Mouse (Mus musculus) neural tube, embryonic 12.5 days (tissue): ENCODE measurements around the gene Herc3. TPM values are rescaled to one million over a fixed set of nuclear protein-coding genes. Genes with fewer than 3 reads are reported as not detected.
"Not testable (repeated sequence)": the region's sequence is repeated elsewhere in the genome, so short reads cannot be mapped to it uniquely, and the experiment has no call there.

Experiments
- ATAC-seq: fragments of 200-750 bp; cut with Nextera tagmentation; 2 replicates; pipeline ENCODE4 v1.8.0; 2017; ENCODE audit warnings: low read depth, mild to moderate bottlenecking, moderate TSS enrichment, moderate library complexity; ENCODE audit not compliant: low FRiP score
- H3K27ac ChIP-seq: fragments of 300-500 bp; sonication (generic); 2 replicates; pipeline ENCODE4 v1.5.1; 2016
- H3K27me3 ChIP-seq: fragments of 300-500 bp; sonication (generic); replicated peaks from 2 replicates; pipeline ENCODE4 v1.6.1; 2016; ENCODE audit warnings: mild to moderate bottlenecking
- H3K36me3 ChIP-seq: fragments of 300-500 bp; sonication (generic); 2 replicates; pipeline ENCODE4 v1.6.1; 2016; ENCODE audit warnings: mild to moderate bottlenecking
- H3K4me1 ChIP-seq: fragments of 300-500 bp; sonication (generic); 2 replicates; pipeline ENCODE4 v1.6.1; 2016
- H3K4me2 ChIP-seq: fragments of 300-500 bp; sonication (generic); replicated peaks from 2 replicates; pipeline ENCODE4 v1.6.1; 2016; ENCODE audit warnings: mild to moderate bottlenecking
- H3K4me3 ChIP-seq: fragments of 300-500 bp; sonication (generic); 2 replicates; pipeline ENCODE4 v1.5.1; 2016
- H3K9ac ChIP-seq: fragments of 300-500 bp; sonication (generic); 2 replicates; pipeline ENCODE4 v1.6.1; 2016; ENCODE audit warnings: mild to moderate bottlenecking
- H3K9me3 ChIP-seq: fragments of 300-500 bp; sonication (generic); 2 replicates; pipeline ENCODE4 v1.6.1; 2016; ENCODE audit warnings: mild to moderate bottlenecking
- WGBS: fragments of 180-500 bp; shearing (Covaris S2); methylation state at CpG from one replicate; pipeline ENCODE4 v1.1.7; 2016; 5-methylcytosine and 5-hydroxymethylcytosine counted together
- polyA plus RNA-seq: library from polyadenylated mRNA; unstranded; fragments of >200 nt; fragmentation: Nextera tagmentation; extraction: Ambion mirVana; gene quantifications from 2 replicates; pipeline ENCODE4 v1.2.1, GENCODE M21; 2016

Gene Herc3
- polyA plus RNA-seq: 15.9 and 16.4 TPM in 2 replicates

DNA sequence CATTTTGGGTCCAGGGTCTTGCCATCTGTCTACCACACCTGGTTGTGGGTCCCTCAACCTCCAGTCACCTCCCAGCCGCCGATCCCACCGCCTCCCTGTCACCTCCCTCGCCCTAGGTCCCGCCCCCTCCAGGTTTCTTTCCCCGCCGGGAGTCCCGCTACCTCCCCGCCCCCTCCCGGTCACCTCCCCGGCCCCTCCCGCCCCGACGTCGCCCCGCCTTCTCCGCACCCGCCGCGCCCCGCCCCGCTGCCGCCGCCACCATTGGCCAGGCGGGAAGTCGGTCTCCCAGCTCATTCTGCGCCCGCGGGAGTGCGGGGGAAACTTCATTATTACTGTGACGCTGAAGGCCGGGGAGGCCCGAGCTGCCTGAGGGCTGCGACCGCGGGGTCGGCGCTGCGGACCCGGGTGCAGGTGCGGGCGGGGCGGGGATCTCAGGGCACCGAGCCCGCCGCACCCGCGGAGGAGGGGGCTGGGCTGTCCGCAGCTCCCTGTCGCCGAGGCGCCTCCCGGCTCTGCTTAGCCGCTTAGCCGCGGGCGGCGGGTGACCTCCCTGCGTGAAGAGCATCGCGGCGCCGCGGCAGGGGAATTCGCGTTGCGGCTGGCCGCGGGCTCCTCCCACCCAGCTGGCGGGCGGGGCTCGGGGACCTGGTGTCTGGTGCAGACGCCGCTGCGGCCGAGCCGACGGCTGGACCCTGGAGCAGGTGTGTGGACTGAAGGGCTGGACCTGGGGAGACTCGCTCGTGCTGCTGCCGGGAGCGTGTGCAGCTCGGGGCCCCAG lies at the start of gene Herc3:
TSS of gene Herc3 (plus strand) at position 234 of the 778 bp plus-strand sequence.
- Histone ChIP-seq H3K9me3 (no peaks in the 10 kb centered on the region), H3K36me3 (no peaks in the 10 kb centered on the region), H3K27ac (no peak within 1 kb of the TSS; the same call in 1 of the 2 replicates), H3K4me3 (peak within 1 kb of the TSS; percentile 76), H3K4me1 (no peaks in the 10 kb centered on the region), H3K9ac (peak within 1 kb of the TSS; percentile 72), H3K27me3 (no peaks in the 10 kb centered on the region), H3K4me2 (peak within 1 kb of the TSS; percentile 80)
- under 1% methylated on average over 80 of the region's 83 CpGs for WGBS
- peak; percentile 88 for ATAC-seq

DNA sequence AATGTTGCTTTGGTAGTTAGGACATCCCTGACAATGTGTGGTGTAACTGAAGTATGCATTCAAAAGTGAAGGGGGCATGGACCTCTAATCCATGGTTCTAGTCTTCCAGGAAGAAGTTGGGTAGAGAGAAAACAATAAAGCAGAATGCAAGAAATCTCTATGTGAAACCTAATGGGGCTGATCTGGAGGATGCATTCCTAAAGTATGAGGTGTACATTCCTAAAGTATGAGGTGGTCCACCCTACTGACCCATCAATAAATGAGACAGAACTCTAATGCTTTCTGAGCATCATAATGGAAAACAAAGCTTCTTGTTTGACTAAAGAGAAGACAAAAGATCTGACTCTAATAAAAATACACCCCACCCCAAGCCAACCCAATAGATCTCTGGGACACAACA lies 29.9 kb upstream of the Herc3 start:
- Histone ChIP-seq H3K27me3 (no peaks in the 10 kb centered on the region), H3K9me3 (no peaks in the 10 kb centered on the region), H3K4me2 (no peak overlapping the region), H3K4me3 (no peak overlapping the region), H3K36me3 (no peaks in the 10 kb centered on the region), H3K27ac (no peak overlapping the region), H3K4me1 (no peaks in the 10 kb centered on the region), H3K9ac (no peak overlapping the region)
- ATAC-seq: no peak

DNA sequence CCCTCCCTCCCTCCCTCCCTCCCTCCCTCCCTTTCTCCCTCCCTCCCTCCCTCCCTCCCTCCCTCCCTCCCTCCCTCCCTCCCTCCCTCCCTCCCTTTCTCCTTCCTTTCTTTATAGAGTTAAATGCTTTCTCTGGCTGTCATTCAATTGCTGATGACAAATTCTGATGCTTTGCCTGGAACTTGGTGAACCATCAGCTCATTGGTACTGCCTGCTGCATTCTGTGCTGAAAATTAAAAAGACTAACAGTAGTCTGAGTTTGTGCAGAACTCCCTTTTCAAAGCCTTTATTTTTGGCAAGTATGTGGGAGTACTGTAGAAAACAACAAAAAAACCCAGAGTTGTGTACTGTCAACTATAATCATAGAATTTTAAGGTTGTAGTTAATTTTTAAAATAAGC lies 16.9 kb upstream of the Herc3 start:
- no peak for ATAC-seq
- Histone ChIP-seq H3K36me3 (no peaks in the 10 kb centered on the region), H3K27ac (no peak overlapping the region)

DNA sequence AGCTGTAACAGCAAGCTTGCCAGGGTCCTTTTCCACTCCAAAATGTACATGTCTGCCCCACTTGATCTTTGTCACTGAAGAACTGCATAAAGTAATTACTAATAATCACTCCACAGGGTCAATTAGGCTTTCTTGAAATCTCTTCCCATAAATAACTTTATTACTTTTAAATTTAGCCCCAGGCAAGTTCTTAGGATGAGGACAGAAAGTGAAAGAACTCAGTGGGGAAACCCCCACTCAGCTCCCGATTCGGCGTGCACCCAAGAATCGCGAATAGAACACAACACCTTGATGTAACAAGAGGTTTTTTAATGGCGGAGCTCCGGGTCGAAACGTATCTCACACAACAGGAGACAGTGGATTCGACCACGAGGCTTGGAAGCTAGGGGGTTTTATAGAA lies 14.2 kb upstream of the Herc3 start:
- H3K4me2 ChIP-seq, H3K36me3 ChIP-seq, H3K4me3 ChIP-seq, H3K4me1 ChIP-seq, H3K27ac ChIP-seq, H3K9ac ChIP-seq, ATAC-seq, H3K9me3 ChIP-seq, H3K27me3 ChIP-seq: not testable (repeated sequence)
- 98% methylated on average over 5 of the region's 11 CpGs for WGBS

More for the DNA sequence above, 16.9 kb upstream of the Herc3 start:
- Histone ChIP-seq H3K27me3 (no peaks in the 10 kb centered on the region), H3K4me2 (no peak overlapping the region), H3K9me3 (no peaks in the 10 kb centered on the region), H3K4me1 (no peaks in the 10 kb centered on the region), H3K9ac (no peak overlapping the region), H3K4me3 (no peak overlapping the region)

DNA sequence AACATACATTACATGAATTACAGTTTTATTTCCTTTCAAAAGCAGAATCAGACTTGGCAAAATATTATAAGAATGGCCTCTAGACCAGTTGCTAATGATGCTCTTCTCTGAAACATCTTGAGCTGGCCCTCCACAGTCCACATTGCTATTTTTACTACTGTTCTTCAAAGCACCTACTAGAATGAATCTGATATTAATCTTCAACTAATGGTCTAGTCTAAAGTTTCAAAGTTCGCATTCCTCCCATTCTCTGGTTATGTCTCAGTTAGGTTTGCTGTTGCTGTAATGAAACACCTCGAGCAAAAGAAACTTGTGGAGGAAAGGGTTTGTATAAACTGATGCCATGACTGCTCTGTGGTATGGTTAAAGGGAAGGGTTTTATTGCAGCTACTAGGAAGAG lies 5.6 kb upstream of the Herc3 start:
- Histone ChIP-seq H3K27me3 (no peaks in the 10 kb centered on the region), H3K27ac (no peak overlapping the region), H3K9me3 (no peaks in the 10 kb centered on the region), H3K4me1 (no peaks in the 10 kb centered on the region), H3K9ac (no peak overlapping the region), H3K4me3 (no peak overlapping the region), H3K4me2 (no peak overlapping the region), H3K36me3 (no peaks in the 10 kb centered on the region)
- 86% methylated on average over 2 of the region's 2 CpGs for WGBS
- no peak for ATAC-seq

DNA sequence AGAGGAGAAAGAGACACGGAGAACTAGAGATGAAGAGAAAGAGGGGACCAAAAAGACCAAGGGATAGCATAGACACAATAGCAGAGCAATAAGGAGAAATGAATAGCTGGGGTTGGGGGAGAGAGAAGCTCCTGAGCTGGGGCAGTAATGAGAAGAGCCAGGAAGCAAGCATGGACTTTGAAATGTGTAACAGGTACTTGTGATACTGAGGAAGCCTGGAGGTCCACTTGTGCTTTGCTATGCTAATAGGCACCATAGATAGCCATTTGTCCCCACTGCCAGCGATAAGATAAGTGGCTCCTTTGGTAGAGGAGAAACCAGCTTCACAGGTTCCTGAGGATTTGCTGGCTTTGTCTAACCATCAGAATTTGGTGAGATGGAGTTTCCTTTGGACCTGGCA lies 5.2 kb upstream of the Herc3 start:
- Histone ChIP-seq H3K36me3 (no peaks in the 10 kb centered on the region), H3K9ac (no peak overlapping the region), H3K4me2 (no peak overlapping the region), H3K9me3 (no peaks in the 10 kb centered on the region), H3K27ac (no peak overlapping the region), H3K4me1 (no peaks in the 10 kb centered on the region), H3K4me3 (no peak overlapping the region), H3K27me3 (no peaks in the 10 kb centered on the region)
- ATAC-seq: no peak
- WGBS: 76% methylated on average over 2 of the region's 2 CpGs

DNA sequence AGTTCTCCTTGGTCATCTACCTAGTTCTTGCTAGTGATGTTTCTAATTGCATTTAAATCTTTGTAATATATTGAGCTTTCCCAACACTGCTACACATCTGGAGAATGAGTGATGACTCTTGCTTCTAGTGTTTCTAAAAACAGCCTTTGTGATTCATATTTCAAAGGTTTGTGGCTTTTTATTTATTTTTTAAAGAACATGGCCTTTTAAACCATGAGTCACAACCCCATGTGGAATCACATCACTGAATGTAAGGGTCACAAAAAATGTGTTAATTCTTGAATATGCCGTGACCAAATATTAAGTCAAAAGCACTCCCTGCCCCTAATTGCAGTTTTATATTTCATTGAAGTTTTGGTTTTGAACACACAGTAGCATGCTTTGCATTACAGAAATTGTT lies 2.7 kb upstream of the Herc3 start:
- no peaks in the 10 kb centered on the region for H3K27me3 ChIP-seq
- H3K4me2 ChIP-seq: no peak overlapping the region
- WGBS: 96% methylated on average over 1 of the region's 1 CpGs
- H3K36me3 ChIP-seq: no peaks in the 10 kb centered on the region
- no peak overlapping the region for H3K27ac ChIP-seq
- no peaks in the 10 kb centered on the region for H3K9me3 ChIP-seq
- H3K4me1 ChIP-seq: no peaks in the 10 kb centered on the region
- ATAC-seq: no peak
- no peak overlapping the region for H3K9ac ChIP-seq
- H3K4me3 ChIP-seq: no peak overlapping the region

DNA sequence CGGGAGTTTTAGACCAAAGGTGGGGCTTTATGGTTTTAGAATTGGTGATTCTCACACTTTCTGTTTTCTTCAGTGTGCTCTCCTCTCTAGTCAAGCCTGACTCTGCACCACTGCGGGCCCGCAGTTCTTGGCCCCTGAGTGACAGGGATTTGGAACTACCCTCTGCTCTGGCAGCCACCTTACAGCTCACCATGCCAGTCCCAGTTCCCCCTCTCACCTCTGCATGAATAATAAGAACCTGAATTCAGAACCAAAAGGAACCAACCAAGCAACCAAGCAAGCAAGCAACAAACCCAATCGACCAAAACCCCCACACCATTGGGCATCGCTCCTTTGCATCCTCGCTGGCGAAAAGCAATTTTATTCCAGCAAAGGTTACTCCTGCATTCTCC lies 429 bp upstream of the Herc3 start:
- Histone ChIP-seq H3K9ac (peak overlapping the region; percentile 72; the same call in 1 of the 2 replicates), H3K4me3 (peak overlapping the region; percentile 76), H3K27ac (no peak overlapping the region), H3K4me1 (no peaks in the 10 kb centered on the region), H3K27me3 (no peaks in the 10 kb centered on the region), H3K9me3 (no peaks in the 10 kb centered on the region), H3K36me3 (no peaks in the 10 kb centered on the region), H3K4me2 (peak overlapping the region; percentile 80)
- ATAC-seq: peak; percentile 48
- 12% methylated on average over 7 of the region's 7 CpGs for WGBS

DNA sequence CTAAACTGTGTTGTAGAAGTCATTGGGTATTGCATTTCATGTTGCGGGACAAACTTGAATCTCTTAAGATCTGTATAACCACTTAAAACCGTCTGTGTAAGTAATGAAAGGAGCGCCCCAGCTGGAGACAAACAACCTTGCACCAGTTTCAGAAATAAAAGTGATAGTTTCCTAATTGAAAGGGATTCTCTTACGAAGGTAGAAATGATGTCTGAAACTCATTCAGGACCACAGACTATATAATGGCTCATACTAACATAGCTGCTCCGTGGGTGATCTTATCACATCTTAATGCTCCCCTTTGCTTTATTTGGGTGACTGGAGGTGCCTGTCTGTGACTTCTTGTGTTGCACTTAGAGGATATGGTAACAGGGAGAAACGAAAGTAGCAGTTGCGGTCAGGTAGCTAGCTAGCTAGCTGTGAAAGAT lies 1.3 kb downstream of the Herc3 start:
- Histone ChIP-seq H3K4me3 (no peak overlapping the region), H3K27me3 (no peaks in the 10 kb centered on the region), H3K9ac (no peak overlapping the region), H3K36me3 (no peaks in the 10 kb centered on the region), H3K9me3 (no peaks in the 10 kb centered on the region), H3K4me1 (no peaks in the 10 kb centered on the region), H3K4me2 (peak overlapping the region; percentile 80), H3K27ac (no peak overlapping the region)
- no peak for ATAC-seq
- 36% methylated on average over 7 of the region's 7 CpGs for WGBS

DNA sequence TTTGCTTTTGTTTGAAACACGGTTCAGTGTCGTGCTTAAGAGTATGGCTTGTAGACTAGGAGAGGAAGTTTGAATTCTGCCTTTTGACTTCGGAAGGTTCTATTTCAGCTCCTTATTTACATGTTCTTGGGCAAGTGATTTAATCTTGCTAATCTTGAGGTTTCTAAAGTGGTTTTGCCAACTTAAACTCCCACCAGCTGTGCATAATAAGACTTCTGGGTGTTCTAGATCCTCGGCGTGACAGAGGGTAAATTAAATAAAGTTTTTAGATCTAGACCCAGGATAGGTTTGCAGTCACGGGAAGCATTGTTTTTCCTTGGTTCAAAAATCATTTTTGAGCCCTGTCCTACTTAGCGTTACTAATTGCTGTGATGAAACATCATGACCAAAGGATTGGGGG lies 3.2 kb downstream of the Herc3 start:
- Histone ChIP-seq H3K4me2 (no peak overlapping the region), H3K4me3 (no peak overlapping the region), H3K9me3 (no peaks in the 10 kb centered on the region), H3K9ac (no peak overlapping the region), H3K27ac (no peak overlapping the region), H3K27me3 (no peaks in the 10 kb centered on the region), H3K36me3 (no peaks in the 10 kb centered on the region), H3K4me1 (no peaks in the 10 kb centered on the region)
- ATAC-seq: no peak
- WGBS: 91% methylated on average over 7 of the region's 7 CpGs

DNA sequence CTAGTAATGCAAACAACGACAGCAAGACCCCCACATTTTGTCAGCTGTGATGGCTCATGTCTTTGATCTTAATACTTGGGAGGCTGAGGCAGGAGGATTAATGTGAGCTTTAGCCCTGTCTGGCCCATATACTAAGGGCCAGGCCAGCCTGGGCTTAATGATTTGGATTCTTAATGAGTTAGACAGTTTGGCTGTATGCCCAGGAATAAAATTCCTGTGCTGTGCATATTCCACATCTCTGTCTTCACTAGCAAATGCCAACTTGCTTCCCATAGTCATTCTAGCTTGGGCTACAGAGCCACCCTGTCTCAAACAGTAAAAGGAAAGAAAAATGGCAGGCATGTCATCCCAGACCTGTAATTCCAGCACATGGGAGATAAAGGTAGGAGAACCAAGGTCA lies 4.3 kb downstream of the Herc3 start:
- no peaks in the 10 kb centered on the region for H3K36me3 ChIP-seq
- H3K4me1 ChIP-seq: no peaks in the 10 kb centered on the region
- H3K27ac ChIP-seq: no peak overlapping the region
- H3K9me3 ChIP-seq: no peaks in the 10 kb centered on the region
- H3K4me3 ChIP-seq: no peak overlapping the region
- no peaks in the 10 kb centered on the region for H3K27me3 ChIP-seq
- no peak for ATAC-seq
- H3K4me2 ChIP-seq: no peak overlapping the region
- no peak overlapping the region for H3K9ac ChIP-seq
- 86% methylated on average over 1 of the region's 1 CpGs for WGBS

DNA sequence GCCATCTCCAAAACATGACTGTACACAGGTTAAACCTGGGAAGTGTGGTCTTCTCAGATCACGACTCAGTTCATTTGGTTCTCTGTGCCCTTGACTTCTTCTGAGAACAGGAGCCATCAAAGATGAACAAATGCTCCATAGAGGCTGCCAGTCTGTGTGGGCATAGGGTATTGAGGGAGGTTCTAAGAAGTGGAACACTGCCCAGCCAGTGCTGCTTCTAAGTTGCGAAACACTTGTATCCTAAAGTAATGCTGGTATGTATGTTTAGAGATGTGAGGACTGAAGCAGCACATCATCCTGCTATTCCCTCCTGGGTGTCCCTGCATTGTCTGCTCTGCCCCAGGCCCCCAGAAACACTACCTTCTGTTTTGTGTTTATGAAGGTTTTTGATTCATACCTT lies 5.2 kb downstream of the Herc3 start:
- no peak for ATAC-seq
- Histone ChIP-seq H3K27me3 (no peaks in the 10 kb centered on the region), H3K9ac (no peak overlapping the region), H3K9me3 (no peaks in the 10 kb centered on the region), H3K4me2 (no peak overlapping the region), H3K4me3 (no peak overlapping the region), H3K36me3 (no peaks in the 10 kb centered on the region), H3K27ac (no peak overlapping the region), H3K4me1 (no peaks in the 10 kb centered on the region)
- 89% methylated on average over 2 of the region's 2 CpGs for WGBS

DNA sequence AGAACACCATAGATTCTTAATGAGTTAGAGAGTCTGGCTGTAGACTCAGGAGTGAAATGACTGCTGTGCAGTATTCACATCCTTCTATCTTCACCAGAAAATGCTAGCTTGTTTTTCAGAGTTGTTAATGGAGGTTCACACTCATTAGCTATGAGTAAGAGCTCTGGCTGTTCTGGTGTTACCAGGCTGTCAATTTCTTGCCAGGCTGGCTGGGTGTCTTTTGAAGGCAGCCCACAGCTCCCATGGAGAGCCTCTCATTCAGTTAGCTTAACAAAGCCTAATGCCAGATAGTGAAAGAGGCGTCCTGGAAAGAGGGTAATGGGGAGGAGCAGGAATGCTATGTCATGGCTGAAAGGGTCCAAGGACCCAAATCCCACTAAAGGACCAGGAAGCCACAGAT lies 6.7 kb downstream of the Herc3 start:
- H3K36me3 ChIP-seq: no peaks in the 10 kb centered on the region
- no peak for ATAC-seq
- H3K27ac ChIP-seq: no peak overlapping the region
- H3K4me2 ChIP-seq: no peak overlapping the region
- H3K9ac ChIP-seq: no peak overlapping the region
- 14% methylated on average over 1 of the region's 1 CpGs for WGBS
- H3K4me3 ChIP-seq: no peak overlapping the region
- H3K9me3 ChIP-seq: no peaks in the 10 kb centered on the region
- H3K4me1 ChIP-seq: no peaks in the 10 kb centered on the region
- no peaks in the 10 kb centered on the region for H3K27me3 ChIP-seq
